Mouse (Mus musculus) G1E (cell line): ENCODE data around the gene Atox1.

Experiments used
- CTCF ChIP-seq: IDR thresholded peaks from 2 replicates; pipeline ENCODE4 v1.5.1; 2012; ENCODE audit warnings: low read depth, low read length, inconsistent platforms, mixed read lengths
- TAL1 ChIP-seq: conservative IDR thresholded peaks from 2 replicates; pipeline ENCODE4 v1.6.1; 2012; ENCODE audit warnings: low read depth, low read length, inconsistent platforms, mixed read lengths

DNA sequence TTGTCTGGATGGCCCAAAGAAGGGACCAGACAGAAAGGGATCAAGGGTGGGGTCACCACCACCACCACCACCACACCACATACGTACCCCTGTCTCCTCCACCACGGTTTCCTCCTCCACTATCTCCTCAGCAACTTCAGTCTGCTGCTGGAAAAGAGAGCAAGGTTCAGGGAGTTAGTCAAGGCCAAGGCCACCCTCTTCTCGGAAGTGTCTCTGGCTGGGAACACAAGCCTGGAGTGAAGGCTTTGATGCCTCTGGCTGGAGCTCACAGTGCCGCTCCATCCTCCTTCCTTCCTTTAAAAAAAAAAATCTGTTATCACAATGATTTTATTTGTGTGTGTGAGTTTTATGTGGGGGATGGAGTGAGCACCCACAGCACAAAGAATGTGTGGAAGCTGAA lies 53.9 kb downstream of the Atox1 start:
- TF ChIP-seq CTCF: no peak
- no peak for TF ChIP-seq TAL1
